In the genomic region with DNA sequence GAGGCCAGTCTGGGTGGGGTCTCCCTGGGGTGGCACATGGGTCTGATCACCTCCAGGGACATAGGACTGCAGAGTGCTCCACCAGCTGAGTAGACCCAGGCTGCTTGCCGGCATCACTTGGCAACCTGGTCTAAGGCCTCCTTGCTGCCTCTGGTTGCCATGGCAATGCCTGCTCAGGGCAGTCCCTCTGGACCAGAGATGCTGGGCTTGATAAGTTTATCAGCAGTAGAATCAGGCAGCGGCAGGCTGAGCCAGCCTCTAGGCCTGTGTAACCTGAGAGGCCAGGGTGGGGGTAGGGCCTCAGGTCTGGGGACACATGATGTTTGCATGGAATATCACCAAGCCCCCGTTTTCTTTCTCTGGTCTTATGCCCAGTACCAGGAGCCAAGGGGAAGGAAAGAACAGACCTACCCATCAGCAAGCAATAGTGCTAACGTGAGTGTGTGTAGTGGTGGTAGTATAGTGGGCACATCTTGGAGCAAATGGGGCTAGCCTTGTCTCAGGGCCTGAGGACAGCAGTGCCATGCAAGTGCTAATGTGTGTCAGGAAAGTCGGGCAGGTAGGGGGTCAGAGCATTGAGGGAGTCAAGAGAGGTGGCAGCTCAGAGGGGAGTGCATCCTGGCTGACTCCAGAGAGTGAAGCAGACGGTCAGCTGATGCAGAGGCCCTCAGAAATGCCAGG, we compare ENCODE assay signal across 7 mouse cellular contexts.
A peak's percentile ranks its signal among the peaks of the same experiment; 100 is the strongest.
DNase-seq lines count a peak whose midpoint lies in the region; ATAC-seq lines count a peak whose summit lies in the region.

No protein-coding gene starts in this region.

- peaks cover 19% of the 10 kb centered on the region for H3K4me1 ChIP-seq in intestine, embryonic 15.5 days (replicated peaks)

- H3K4me2 ChIP-seq in intestine, embryonic 15.5 days (replicated peaks) = no peak overlapping the region

- H3K27me3 ChIP-seq in intestine, embryonic 15.5 days (replicated peaks) = no peaks in the 10 kb centered on the region

- WGBS in intestine, embryonic 15.5 days = 26% methylated on average over 6 of the region's 6 CpGs

- H3K36me3 ChIP-seq in intestine, embryonic 15.5 days = peaks cover 21% of the 10 kb centered on the region

- no peak overlapping the region for H3K4me3 ChIP-seq in intestine, embryonic 15.5 days (replicated peaks)

- H3K9ac ChIP-seq in intestine, embryonic 15.5 days = no peak overlapping the region

- H3K27ac ChIP-seq in intestine, embryonic 15.5 days = no peak overlapping the region

- peak; percentile 39 for ATAC-seq in intestine, embryonic 15.5 days
- ATAC-seq in erythroblast, adult 5-6 weeks (replicated peaks; ENCODE audit: low FRiP score, poor library complexity, severe bottlenecking) = no peak

- H3K9me3 ChIP-seq in intestine, embryonic 15.5 days = no peaks in the 10 kb centered on the region

- DNase-seq in NIH3T3 (ENCODE audit: low read depth) = peak; percentile 69
- DNase-seq in embryo, embryonic 11 days = peak; percentile 78
- peak; percentile 67 for DNase-seq in mesoderm, embryonic 11.5 days (ENCODE audit: low read depth, low spot score)
- DNase-seq in cerebellum, adult 9-11 months = no peak
- DNase-seq in layer of hippocampus, postnatal 36 days = no peak

Comparison
In these comparisons a context has a peak if more than half of its experiments do, and no peak if none do; other contexts are left out.
1. DNase-seq: peak in NIH3T3 (single experiment), embryo, embryonic 11 days (single experiment) and mesoderm, embryonic 11.5 days (single experiment); none in cerebellum, adult 9-11 months (single experiment) and layer of hippocampus, postnatal 36 days (0 of 2).